19 mouse cellular contexts compared by ENCODE assay signal in genomic region chr3:138071004-138071403, GRCm38 (mm10). TPM values are rescaled to one million over a fixed set of nuclear protein-coding genes. Genes with fewer than 3 reads are reported as not detected.
A peak's percentile ranks its signal among the peaks of the same experiment; 100 is the strongest.
DNase-seq lines count a peak whose midpoint lies in the region; ATAC-seq and TF ChIP-seq lines count a peak whose summit lies in the region.
"Had no signal": no experiment of that assay in that cellular context is flagged by ENCODE, and none has a peak within 500 bp of the region (broad histone marks: within the 10 kb centered on the region; RNA-seq: fewer than 3 reads in every experiment).

No protein-coding gene starts in this region.

- no peaks in the 10 kb centered on the region for H3K27me3 ChIP-seq in heart, embryonic 14.5 days (ENCODE audit: control insufficient read depth, insufficient read depth, low read length)
- no peaks in the 10 kb centered on the region for H3K27me3 ChIP-seq in C2C12 (ENCODE audit: control insufficient read depth, insufficient read depth, insufficient read length)
- H3K27me3 ChIP-seq in limb, embryonic 10.5 days (ENCODE audit: low read depth, poor library complexity, severe bottlenecking) = no peaks in the 10 kb centered on the region; the same call in 1 of the 2 replicates
- H3K27me3 ChIP-seq in hindbrain, embryonic 11.5 days (ENCODE audit: control insufficient read depth, insufficient read depth, low read length) = no peaks in the 10 kb centered on the region
- H3K27me3 ChIP-seq: intestine, embryonic 15.5 days; limb, embryonic 13.5 days; midbrain, embryonic 15.5 days had no signal

- H3K4me1 ChIP-seq in heart, embryonic 14.5 days (ENCODE audit: control insufficient read depth in 2 of 2, insufficient read depth in 2 of 2, low read length in 2 of 2) = peaks cover 24 to 42% of the 10 kb centered on the region in 2 experiments
- H3K4me1 ChIP-seq in limb, embryonic 10.5 days = peaks cover 35% of the 10 kb centered on the region
- H3K4me1 ChIP-seq in hindbrain, embryonic 11.5 days (replicated peaks; ENCODE audit: control insufficient read depth, insufficient read depth, low read length) = peaks cover 6% of the 10 kb centered on the region; the same call in 1 of the 2 replicates

- WGBS in heart, embryonic 14.5 days = 19% methylated on average over 1 of the region's 1 CpGs
- WGBS in limb, embryonic 10.5 days = 0% methylated on average over 1 of the region's 1 CpGs
- 6% methylated on average over 1 of the region's 1 CpGs for WGBS in hindbrain, embryonic 11.5 days

- no peak for TF ChIP-seq CTCF in C2C12 (IDR thresholded peaks at IDR 0.05; ENCODE audit: control insufficient read depth, insufficient read depth, insufficient read length)

- H3K4me2 ChIP-seq in heart, embryonic 14.5 days (ENCODE audit: low read length) = peak overlapping the region; percentile 80
- no peak overlapping the region for H3K4me2 ChIP-seq in hindbrain, embryonic 11.5 days (replicated peaks; ENCODE audit: low read depth, low read length)
- H3K4me2 ChIP-seq: hindbrain, embryonic 13.5 days; intestine, embryonic 15.5 days; kidney, embryonic 15.5 days; midbrain, embryonic 15.5 days had no signal

- no peaks in the 10 kb centered on the region for H3K9me3 ChIP-seq in heart, embryonic 14.5 days (ENCODE audit: control insufficient read depth, low read length)
- no peaks in the 10 kb centered on the region for H3K9me3 ChIP-seq in limb, embryonic 10.5 days (replicated peaks)
- no peaks in the 10 kb centered on the region for H3K9me3 ChIP-seq in hindbrain, embryonic 11.5 days (ENCODE audit: control insufficient read depth, low read length)
- H3K9me3 ChIP-seq: hindbrain, embryonic 13.5 days; intestine, embryonic 15.5 days; kidney, embryonic 15.5 days; limb, embryonic 13.5 days; midbrain, embryonic 15.5 days had no signal

- peaks cover 90% of the 10 kb centered on the region for H3K79me3 ChIP-seq in C2C12 (ENCODE audit: low read depth)

- H3K36me3 ChIP-seq in heart, embryonic 14.5 days (ENCODE audit: control insufficient read depth, insufficient read depth, low read length) = no peaks in the 10 kb centered on the region
- peaks cover 52% of the 10 kb centered on the region for H3K36me3 ChIP-seq in C2C12 (ENCODE audit: control insufficient read depth, insufficient read depth)
- no peaks in the 10 kb centered on the region for H3K36me3 ChIP-seq in limb, embryonic 10.5 days
- H3K36me3 ChIP-seq in hindbrain, embryonic 11.5 days (ENCODE audit: control insufficient read depth, insufficient read depth, low read length) = no peaks in the 10 kb centered on the region
- H3K36me3 ChIP-seq: hindbrain, embryonic 13.5 days; intestine, embryonic 15.5 days; kidney, embryonic 15.5 days; limb, embryonic 13.5 days; midbrain, embryonic 15.5 days had no signal

- peaks cover 100% of the 10 kb centered on the region for H3K79me2 ChIP-seq in C2C12 (ENCODE audit: control insufficient read depth, insufficient read depth)

- peak overlapping the region; percentile 87 for H3K9ac ChIP-seq in heart, embryonic 14.5 days (ENCODE audit: low read length)
- no peak overlapping the region for H3K9ac ChIP-seq in hindbrain, embryonic 11.5 days (ENCODE audit: low read depth, low read length)
- H3K9ac ChIP-seq: hindbrain, embryonic 13.5 days; intestine, embryonic 15.5 days; kidney, embryonic 15.5 days; limb, embryonic 13.5 days; liver, embryonic 14.5 days; midbrain, embryonic 15.5 days had no signal

- peak; percentile 46 for DNase-seq in embryo, embryonic 10 days (ENCODE audit: low spot score)
- DNase-seq in embryo, embryonic 9.5 days (ENCODE audit: extremely low spot score) = no peak
- no peak for DNase-seq in heart, adult 11 months
- DNase-seq in limb, embryonic 10.5 days (ENCODE audit: low spot score) = no peak
- no peak for DNase-seq in kidney, postnatal 10 days
- no peak for DNase-seq in hindbrain, embryonic 11.5 days (ENCODE audit: low spot score)
- DNase-seq: adrenal gland, adult 2 months; cerebellum, adult 9-11 months; thymus, postnatal 25 days had no signal

- H3K27ac ChIP-seq in heart, embryonic 14.5 days (replicated peaks in 1 of 2; ENCODE audit: control insufficient read depth in 1 of 2, insufficient read depth in 1 of 2, low read depth in 2 of 2, low read length in 2 of 2) = peak overlapping the region; percentile 26 to 97
- peak overlapping the region; percentile 73; the same call in 1 of the 2 replicates for H3K27ac ChIP-seq in limb, embryonic 10.5 days
- H3K27ac ChIP-seq in hindbrain, embryonic 11.5 days (ENCODE audit: low read depth, low read length) = no peak overlapping the region
- H3K27ac ChIP-seq: hindbrain, embryonic 13.5 days; intestine, embryonic 15.5 days; left cerebral cortex, adult 2 months; limb, embryonic 13.5 days; liver, embryonic 14.5 days; midbrain, embryonic 15.5 days; stomach, postnatal 0 days had no signal

- ATAC-seq in heart, embryonic 14.5 days (ENCODE audit: insufficient number of reproducible peaks, insufficient read depth, low FRiP score, low read depth) = no peak
- no peak for ATAC-seq in hindbrain, embryonic 11.5 days (ENCODE audit: low FRiP score)
- ATAC-seq: intestine, embryonic 15.5 days; midbrain, embryonic 15.5 days had no signal

- H3K4me3 ChIP-seq in heart, embryonic 14.5 days (ENCODE audit: control insufficient read depth in 1 of 2, insufficient read depth in 1 of 2, low read depth in 1 of 2, low read length in 2 of 2) = peak overlapping the region; percentile 45 to 50; a peak in 3 of 4 replicates
- H3K4me3 ChIP-seq in C2C12 (ENCODE audit: insufficient read depth, poor library complexity, severe bottlenecking) = peak overlapping the region; percentile 51
- H3K4me3 ChIP-seq in limb, embryonic 10.5 days = no peak overlapping the region
- no peak overlapping the region for H3K4me3 ChIP-seq in hindbrain, embryonic 11.5 days (ENCODE audit: low read depth, low read length)
- H3K4me3 ChIP-seq: hindbrain, embryonic 13.5 days; intestine, embryonic 15.5 days; kidney, embryonic 15.5 days; limb, embryonic 13.5 days; midbrain, embryonic 15.5 days had no signal

- H3ac ChIP-seq in C2C12 (ENCODE audit: control insufficient read depth, insufficient read length, low read depth) = peak overlapping the region; percentile 31

TF ChIP-seq in C2C12, 6 proteins besides CTCF, POLR2A, EP300 and RAD21:
- TF ChIP-seq MAX (IDR thresholded peaks at IDR 0.05) (no peak), USF1 (IDR thresholded peaks at IDR 0.05; ENCODE audit: low read depth) (no peak), FOSL1 (IDR thresholded peaks at IDR 0.05; ENCODE audit: insufficient read depth, low read length, poor library complexity, severe bottlenecking) (no peak), MYOG (IDR thresholded peaks at IDR 0.05; ENCODE audit: control insufficient read depth, extremely low read depth, insufficient read length) (no peak), MYOD1 (IDR thresholded peaks at IDR 0.05; ENCODE audit: control insufficient read depth, insufficient read length, low read depth) (no peak)

RNA-seq across cellular contexts. Expression of gene Gm5105, which starts 3.8 kb away (rescaled TPM):
- 0.57 and 0.89 TPM in 2 replicates for polyA plus RNA-seq in heart, embryonic 14.5 days (2014; fragmentation: Nextera tagmentation; extraction: Ambion mirVana)
- 0.16 TPM for polyA plus RNA-seq in C2C12 (2012; fragmentation: generic; extraction: Trizol)
- polyA plus RNA-seq in limb, embryonic 10.5 days (2016; fragmentation: Nextera tagmentation; extraction: Ambion mirVana) = not detected in 2 replicates
- not detected in 2 replicates for polyA plus RNA-seq in hindbrain, embryonic 11.5 days (2014; fragmentation: Nextera tagmentation; extraction: Ambion mirVana)
- polyA plus RNA-seq: adrenal gland, adult 2 months; kidney, embryonic 15.5 days; liver, embryonic 14.5 days; stomach, postnatal 0 days had no signal

RNA-seq across cellular contexts. Expression of gene 1110002E22Rik, which starts 6.2 kb away (rescaled TPM):
- 16.5 and 18.7 TPM in 2 replicates for polyA plus RNA-seq in heart, embryonic 14.5 days (2014; fragmentation: Nextera tagmentation; extraction: Ambion mirVana)
- polyA plus RNA-seq in C2C12 (2012; fragmentation: generic; extraction: Trizol) = 6.5 TPM
- 0.06 and 0.15 TPM in 2 replicates for polyA plus RNA-seq in limb, embryonic 10.5 days (2016; fragmentation: Nextera tagmentation; extraction: Ambion mirVana)
- polyA plus RNA-seq in hindbrain, embryonic 11.5 days (2014; fragmentation: Nextera tagmentation; extraction: Ambion mirVana) = 0.17 and 0.20 TPM in 2 replicates

Comparison
In these comparisons a context has a peak if more than half of its experiments do, and no peak if none do; other contexts are left out.
1. H3K4me3 ChIP-seq: peak in heart, embryonic 14.5 days (2 of 2) and C2C12 (single experiment); none in limb, embryonic 10.5 days (single experiment) and hindbrain, embryonic 11.5 days (single experiment).